Comparison of ENCODE assay signal across 16 mouse cellular contexts in the genomic region with DNA sequence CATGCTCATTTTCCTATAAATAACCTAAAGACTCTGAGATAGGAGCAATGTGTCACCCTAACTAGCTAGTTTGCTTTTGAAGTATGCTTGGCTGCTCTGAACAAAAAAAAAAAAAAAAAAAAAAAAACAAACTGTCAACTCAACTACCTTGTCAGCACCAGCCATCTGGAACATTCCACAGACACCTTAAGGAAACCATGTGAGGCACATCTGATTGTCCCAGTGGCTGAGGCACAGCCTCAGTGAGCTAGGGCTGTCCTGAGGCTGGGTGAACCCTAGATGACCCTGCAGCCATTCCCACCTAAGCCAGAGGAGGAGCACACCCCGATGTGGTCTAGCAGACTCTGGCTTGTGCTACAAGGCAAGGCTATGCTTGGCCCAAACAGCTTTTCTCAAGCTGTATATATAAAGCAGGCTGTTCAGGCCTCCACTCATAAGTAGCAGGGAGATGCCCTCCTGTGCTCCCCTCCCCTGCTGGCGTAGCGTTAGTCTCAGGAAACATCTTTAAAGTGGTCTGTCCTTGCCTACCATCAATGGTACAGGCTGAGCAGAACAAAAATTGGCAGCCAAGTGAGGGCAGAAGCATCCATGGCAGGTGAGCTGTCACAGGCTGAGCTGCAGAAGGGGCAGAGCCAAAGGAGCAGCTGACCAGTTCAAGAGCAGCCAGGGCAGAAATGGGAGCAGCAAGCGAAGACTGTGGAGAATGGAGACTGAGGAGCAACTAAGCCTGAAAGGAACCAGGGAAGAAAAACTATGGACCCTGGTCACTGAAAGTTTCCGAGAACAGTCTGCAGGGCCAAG. TPM values are rescaled to one million over a fixed set of nuclear protein-coding genes. Genes with fewer than 3 reads are reported as not detected.
DNase-seq lines count a peak whose midpoint lies in the region; ATAC-seq and TF ChIP-seq lines count a peak whose summit lies in the region.
"Had no signal": no experiment of that assay in that cellular context is flagged by ENCODE, and none has a peak within 500 bp of the region (broad histone marks: within the 10 kb centered on the region; RNA-seq: fewer than 3 reads in every experiment).

No protein-coding gene starts in this region.

- DNase-seq in heart, adult 18-20 months, result no peak
- DNase-seq in lung, embryonic 14.5 days, result peak; percentile 25
- DNase-seq in lung, adult 2 months, result no peak
- peak; percentile 23 for DNase-seq in R1 (ENCODE audit: low read depth, low spot score)
- no peak for DNase-seq in c-Kit-positive CD71-positive TER-119-positive erythroid progenitor cells, embryonic 14.5 days (ENCODE audit: low spot score)
- DNase-seq in spleen, adult 12 weeks (ENCODE audit: low spot score), result no peak
- DNase-seq: cerebellum, adult 11-12 months; layer of hippocampus, adult 9-11 months; left cerebral cortex, postnatal 4 days; lung, postnatal 14 days had no signal

- peak overlapping the region; percentile 72 for H3K27ac ChIP-seq in heart, embryonic 13.5 days (replicated peaks)
- H3K27ac ChIP-seq in lung, embryonic 14.5 days (ENCODE audit: low read depth), result no peak overlapping the region
- H3K27ac ChIP-seq in liver, embryonic 16.5 days (ENCODE audit: low read length), result peak overlapping the region; percentile 94
- H3K27ac ChIP-seq: intestine, embryonic 15.5 days; neural tube, embryonic 12.5 days; stomach, postnatal 0 days had no signal

- H3K36me3 ChIP-seq in heart, embryonic 13.5 days, result peaks cover 40% of the 10 kb centered on the region
- peaks cover 23% of the 10 kb centered on the region for H3K36me3 ChIP-seq in lung, embryonic 14.5 days (ENCODE audit: insufficient read depth)
- H3K36me3 ChIP-seq in liver, embryonic 16.5 days (ENCODE audit: control insufficient read depth, insufficient read depth), result peaks cover 26% of the 10 kb centered on the region

- H3K9ac ChIP-seq in heart, embryonic 13.5 days, result peak overlapping the region; percentile 40; the same call in 1 of the 2 replicates
- H3K9ac ChIP-seq in lung, embryonic 14.5 days, result no peak overlapping the region
- peak overlapping the region; percentile 19; the same call in 1 of the 2 replicates for H3K9ac ChIP-seq in liver, embryonic 16.5 days (ENCODE audit: low read depth, low read length)
- H3K9ac ChIP-seq: intestine, embryonic 15.5 days; neural tube, embryonic 12.5 days had no signal

- TF ChIP-seq CTCF in lung, embryonic 14.5 days (IDR thresholded peaks at IDR 0.05; ENCODE audit: low read depth), result no peak
- TF ChIP-seq CTCF in lung, adult 2 months (IDR thresholded peaks at IDR 0.05; ENCODE audit: insufficient read depth, low read length), result no peak

- TF ChIP-seq POLR2A in lung, adult 2 months (IDR thresholded peaks at IDR 0.05; ENCODE audit: borderline replicate concordance, extremely low read depth, low read depth, low read length), result no peak

- no peak overlapping the region for H3K4me3 ChIP-seq in heart, embryonic 13.5 days
- H3K4me3 ChIP-seq in lung, embryonic 14.5 days (ENCODE audit: low read depth, low read length), result no peak overlapping the region
- H3K4me3 ChIP-seq in lung, adult 2 months (replicated peaks; ENCODE audit: extremely low read depth, low read depth, low read length), result no peak overlapping the region
- no peak overlapping the region for H3K4me3 ChIP-seq in liver, embryonic 16.5 days (ENCODE audit: low read depth, low read length)
- H3K4me3 ChIP-seq: intestine, embryonic 15.5 days; neural tube, embryonic 12.5 days had no signal

- ATAC-seq in heart, embryonic 13.5 days (ENCODE audit: extremely low read depth, insufficient number of reproducible peaks, low FRiP score, low TSS enrichment), result no peak
- ATAC-seq in lung, embryonic 14.5 days (ENCODE audit: insufficient read depth), result no peak
- no peak for ATAC-seq in liver, embryonic 16.5 days (ENCODE audit: low read depth)
- ATAC-seq: midbrain, embryonic 16.5 days had no signal

- peak overlapping the region; percentile 9; the same call in 1 of the 2 replicates for H3K4me2 ChIP-seq in heart, embryonic 13.5 days
- no peak overlapping the region for H3K4me2 ChIP-seq in lung, embryonic 14.5 days
- no peak overlapping the region for H3K4me2 ChIP-seq in liver, embryonic 16.5 days (ENCODE audit: low read depth, low read length)
- H3K4me2 ChIP-seq: intestine, embryonic 15.5 days; neural tube, embryonic 12.5 days had no signal

- peaks cover 3% of the 10 kb centered on the region; the same call in 1 of the 2 replicates for H3K27me3 ChIP-seq in heart, embryonic 13.5 days (replicated peaks)
- H3K27me3 ChIP-seq in lung, embryonic 14.5 days (ENCODE audit: insufficient read depth, low read length), result no peaks in the 10 kb centered on the region
- H3K27me3 ChIP-seq in liver, embryonic 16.5 days (ENCODE audit: control insufficient read depth, insufficient read depth, low read depth, low read length), result no peaks in the 10 kb centered on the region
- H3K27me3 ChIP-seq: intestine, embryonic 15.5 days; neural tube, embryonic 12.5 days had no signal

- 58% methylated on average over 5 of the region's 5 CpGs for WGBS in heart, embryonic 13.5 days
- WGBS in lung, embryonic 14.5 days, result 62% methylated on average over 5 of the region's 5 CpGs
- WGBS in lung, adult 2 months, result 66% methylated on average over 5 of the region's 5 CpGs
- 81% methylated on average over 5 of the region's 5 CpGs for WGBS in liver, embryonic 16.5 days (ENCODE audit: insufficient replicate concordance)

- H3K4me1 ChIP-seq in heart, embryonic 13.5 days, result peaks cover 31% of the 10 kb centered on the region
- peaks cover 3% of the 10 kb centered on the region; the same call in 1 of the 2 replicates for H3K4me1 ChIP-seq in lung, embryonic 14.5 days (ENCODE audit: insufficient read depth)
- H3K4me1 ChIP-seq in lung, adult 2 months (ENCODE audit: control insufficient read depth, insufficient read depth, low read length), result no peaks in the 10 kb centered on the region
- H3K4me1 ChIP-seq in liver, embryonic 16.5 days (ENCODE audit: control insufficient read depth, low read depth, low read length), result peaks cover 46% of the 10 kb centered on the region
- H3K4me1 ChIP-seq: intestine, embryonic 15.5 days had no signal

- H3K9me3 ChIP-seq in heart, embryonic 13.5 days, result no peaks in the 10 kb centered on the region
- H3K9me3 ChIP-seq in lung, embryonic 14.5 days (ENCODE audit: low read depth, low read length), result no peaks in the 10 kb centered on the region
- no peaks in the 10 kb centered on the region for H3K9me3 ChIP-seq in liver, embryonic 16.5 days (replicated peaks; ENCODE audit: control insufficient read depth, low read length)
- H3K9me3 ChIP-seq: intestine, embryonic 15.5 days; neural tube, embryonic 12.5 days had no signal

RNA-seq across cellular contexts. Expression of a gene that starts 8.2 kb away (rescaled TPM):
- polyA plus RNA-seq in heart, embryonic 13.5 days (2015; fragmentation: Nextera tagmentation; extraction: Ambion mirVana), result 23.7 and 26.0 TPM in 2 replicates
- 10 to 100 TPM; 22.0 to 25.3 TPM for total RNA-seq in heart, adult 18-20 months (2021)
- 29.5 and 34.7 TPM in 2 replicates for polyA plus RNA-seq in lung, embryonic 14.5 days (2014; fragmentation: Nextera tagmentation; extraction: Ambion mirVana)
- 80.0 and 90.8 TPM in 2 replicates for polyA plus RNA-seq in lung, adult 2 months (2012; rRNA removed)
- 61.0 and 65.2 TPM in 2 replicates for polyA plus RNA-seq in liver, embryonic 16.5 days (2015; fragmentation: Nextera tagmentation; extraction: Ambion mirVana)

RNA-seq across cellular contexts. Expression of a gene that starts 41.3 kb away (rescaled TPM):
- polyA plus RNA-seq in heart, embryonic 13.5 days (2015; fragmentation: Nextera tagmentation; extraction: Ambion mirVana), result 44.1 and 46.1 TPM in 2 replicates
- 10 to 100 TPM; 15.0 to 18.8 TPM for total RNA-seq in heart, adult 18-20 months (2021)
- 52.0 and 56.7 TPM in 2 replicates for polyA plus RNA-seq in lung, embryonic 14.5 days (2014; fragmentation: Nextera tagmentation; extraction: Ambion mirVana)
- 35.8 and 51.4 TPM in 2 replicates for polyA plus RNA-seq in lung, adult 2 months (2012; rRNA removed)
- 0.51 and 1.6 TPM in 2 replicates for polyA plus RNA-seq in liver, embryonic 16.5 days (2015; fragmentation: Nextera tagmentation; extraction: Ambion mirVana)

Comparison
In these comparisons a context has a peak if more than half of its experiments do, and no peak if none do; other contexts are left out.
1. DNase-seq: peak in lung, embryonic 14.5 days (single experiment) and R1 (single experiment); none in heart, adult 18-20 months (0 of 2), lung, adult 2 months (single experiment), c-Kit-positive CD71-positive TER-119-positive erythroid progenitor cells, embryonic 14.5 days (single experiment) and spleen, adult 12 weeks (single experiment).
2. RNA of a gene that starts 41.3 kb away (polyA plus RNA-seq): 52.0 to 56.7 TPM in lung, embryonic 14.5 days, 44.1 to 46.1 TPM in heart, embryonic 13.5 days and 35.8 to 51.4 TPM in lung, adult 2 months; 0.51 to 1.6 TPM in liver, embryonic 16.5 days; every median in the first group is over 10 times any median in the second.